Mouse (Mus musculus): ENCODE measurements at regions not wholly inside any gene's neighbourhood (a gene's known extent, or its start where the extent isn't known, plus 50 kb on each side); places are given as distances from the start of the nearest gene placed in this dataset.

DNA sequence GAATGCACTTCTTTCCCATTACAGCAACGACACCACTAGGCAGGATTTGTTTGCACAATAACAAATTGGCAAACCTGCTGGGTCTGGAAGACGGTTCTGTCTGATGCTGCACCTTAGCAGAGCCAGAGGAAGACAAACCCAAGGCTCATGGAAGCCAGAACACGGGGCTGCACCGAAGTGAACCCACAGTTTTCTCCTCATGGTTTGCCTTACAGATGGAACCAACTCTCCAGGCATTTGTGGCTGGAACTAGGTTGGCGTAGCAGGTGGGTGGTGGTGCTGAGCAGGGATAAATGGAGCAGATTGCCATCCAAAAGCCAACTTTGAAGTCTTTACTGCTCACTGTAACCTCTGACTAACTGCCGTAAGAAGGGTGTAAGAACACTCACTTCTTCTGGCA, 408.4 kb upstream of the Gm6657 start:
- TF ChIP-seq CTCF (conservative IDR thresholded peaks at IDR 0.05; ENCODE audit: low read length) (no peak), POU5F1 (IDR thresholded peaks at IDR 0.05; ENCODE audit: borderline replicate concordance, low read length) (no peak)

Data from E14TG2a.4 (cell line).